Mouse (Mus musculus) brain, embryonic 14.5 days (tissue): Measurements from ENCODE around the gene Igf1r. TPM values are rescaled to one million over a fixed set of nuclear protein-coding genes. Genes with fewer than 3 reads are reported as not detected.

Source experiments
- DNase-seq: peaks from one replicate; pipeline ENCODE4 v3.0.0-alpha.2; 2011; ENCODE audit warnings: low read depth
- CTCF ChIP-seq: fragments of 200-500 bp; IDR thresholded peaks from 2 replicates; pipeline ENCODE4 v1.5.1; 2012; ENCODE audit warnings: inconsistent platforms, mild to moderate bottlenecking, moderate library complexity, borderline replicate concordance; ENCODE audit not compliant: insufficient read depth, insufficient read length; ENCODE audit errors: extremely low read depth
- POLR2A ChIP-seq: fragments of 200-500 bp; IDR thresholded peaks from 2 replicates; pipeline ENCODE4 v1.6.1; 2012; ENCODE audit warnings: mild to moderate bottlenecking, inconsistent platforms, borderline replicate concordance; ENCODE audit not compliant: poor library complexity, insufficient read depth, insufficient read length, severe bottlenecking; ENCODE audit errors: extremely low read depth
- polyA plus RNA-seq: library from polyadenylated mRNA; depleted of rRNA; stranded (reverse); fragments of >200 nt; gene quantifications from 2 replicates; pipeline ENCODE4 v1.2.3, GENCODE M21; 2012

The Igf1r gene
- polyA plus RNA-seq, 1 experiment, result 40.6 TPM

DNA sequence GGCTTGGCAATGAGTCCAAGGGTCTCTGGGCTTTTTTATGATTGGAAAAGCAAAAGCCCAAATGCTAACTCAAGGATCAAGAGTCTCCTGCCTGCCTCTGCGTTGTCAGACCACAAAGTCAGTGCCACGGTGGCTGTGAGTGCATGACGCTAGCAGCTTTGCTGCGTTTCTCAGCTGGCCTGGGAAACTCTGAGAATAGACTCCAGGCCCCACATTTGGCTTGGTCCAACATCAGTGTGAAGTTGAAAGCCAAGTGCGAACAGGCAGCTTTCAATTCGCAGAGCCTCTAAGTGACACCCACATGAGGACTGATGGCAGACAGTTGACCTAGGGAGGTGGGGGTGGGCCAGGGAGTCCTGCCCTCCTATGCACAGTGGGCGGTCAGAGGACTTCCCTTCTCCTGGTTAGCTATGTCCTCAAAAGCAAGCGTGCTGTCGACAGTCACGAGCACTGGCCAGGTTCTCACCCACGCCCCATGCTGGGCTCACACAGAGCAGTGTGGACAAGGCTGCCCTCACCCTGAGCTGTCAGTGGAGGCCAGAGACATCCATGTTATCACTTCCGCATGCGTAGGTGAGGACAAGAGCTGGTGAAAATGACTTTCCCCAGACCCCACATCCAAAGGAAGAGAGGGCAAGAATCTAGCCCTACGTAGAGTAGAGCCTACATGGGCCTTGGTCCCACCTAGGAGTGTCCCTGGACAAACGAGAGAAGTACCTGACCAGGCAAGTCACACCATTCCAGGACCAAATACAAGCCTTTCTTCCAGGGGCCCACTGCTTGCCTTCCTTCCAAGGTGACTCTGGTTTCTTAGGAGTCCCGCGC is 305.9 kb downstream of the Igf1r start:
- no peak for TF ChIP-seq POLR2A
- no peak for TF ChIP-seq CTCF

DNA sequence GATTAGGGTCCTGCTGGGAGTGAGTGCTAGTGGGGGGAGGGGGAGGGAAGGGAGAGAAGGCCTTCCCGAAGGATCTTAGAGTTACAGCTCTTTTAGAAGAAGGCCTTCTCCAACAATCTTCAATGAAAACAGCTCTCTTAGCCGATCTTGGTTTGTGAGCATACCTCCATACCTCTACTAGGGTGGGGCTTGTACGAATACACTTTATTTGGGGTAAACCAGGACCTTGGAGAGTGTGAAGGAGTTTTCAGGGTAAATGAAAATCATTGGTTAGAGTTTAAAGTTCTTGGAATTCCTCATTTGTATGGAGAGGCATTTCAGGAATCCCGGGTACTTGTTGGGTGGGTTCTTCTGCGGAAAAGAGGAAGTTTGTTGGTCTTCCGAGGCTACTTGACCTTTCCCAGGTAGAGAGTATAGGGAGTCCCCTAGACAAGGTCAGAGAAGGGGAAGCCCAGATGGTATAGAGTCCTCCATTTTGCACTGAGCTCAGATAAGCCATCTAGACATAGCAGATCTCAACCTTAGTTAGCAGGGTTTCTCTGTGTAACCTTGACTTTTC is 307.0 kb downstream of the Igf1r start:
- no peak for TF ChIP-seq POLR2A
- TF ChIP-seq CTCF, result no peak
- DNase-seq, result no peak

More for the DNA sequence above, 305.9 kb downstream of the Igf1r start:
- no peak for DNase-seq

DNA sequence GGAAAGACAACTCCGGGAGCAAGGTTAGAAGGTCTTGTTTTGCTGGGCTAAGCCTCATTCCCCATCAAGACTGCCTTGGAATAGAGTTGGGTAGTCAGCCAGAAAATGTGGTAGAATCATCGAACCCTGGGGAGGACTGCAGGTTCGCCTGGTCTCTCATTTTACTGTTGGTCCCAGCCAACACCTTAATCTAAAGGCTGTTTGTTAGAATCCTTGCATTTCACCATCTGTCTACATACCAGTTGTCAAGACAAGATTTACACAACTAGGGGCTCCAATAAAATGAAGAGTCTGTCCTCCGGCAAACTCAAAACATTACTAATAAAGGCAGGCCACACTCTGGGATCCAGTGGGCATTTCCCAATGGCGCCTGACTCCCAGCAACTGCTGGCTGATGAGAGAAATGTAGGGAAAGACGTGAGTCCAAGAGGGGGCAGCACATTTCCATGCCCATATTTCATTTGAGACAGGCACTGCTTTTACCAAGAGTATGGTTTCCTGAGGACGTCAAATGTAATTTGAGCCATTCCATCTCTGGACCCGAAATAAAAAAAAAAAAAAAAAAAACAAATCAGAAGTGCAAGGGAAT is 310.1 kb downstream of the Igf1r start:
- no peak for DNase-seq
- TF ChIP-seq CTCF (no peak), POLR2A (no peak)

DNA sequence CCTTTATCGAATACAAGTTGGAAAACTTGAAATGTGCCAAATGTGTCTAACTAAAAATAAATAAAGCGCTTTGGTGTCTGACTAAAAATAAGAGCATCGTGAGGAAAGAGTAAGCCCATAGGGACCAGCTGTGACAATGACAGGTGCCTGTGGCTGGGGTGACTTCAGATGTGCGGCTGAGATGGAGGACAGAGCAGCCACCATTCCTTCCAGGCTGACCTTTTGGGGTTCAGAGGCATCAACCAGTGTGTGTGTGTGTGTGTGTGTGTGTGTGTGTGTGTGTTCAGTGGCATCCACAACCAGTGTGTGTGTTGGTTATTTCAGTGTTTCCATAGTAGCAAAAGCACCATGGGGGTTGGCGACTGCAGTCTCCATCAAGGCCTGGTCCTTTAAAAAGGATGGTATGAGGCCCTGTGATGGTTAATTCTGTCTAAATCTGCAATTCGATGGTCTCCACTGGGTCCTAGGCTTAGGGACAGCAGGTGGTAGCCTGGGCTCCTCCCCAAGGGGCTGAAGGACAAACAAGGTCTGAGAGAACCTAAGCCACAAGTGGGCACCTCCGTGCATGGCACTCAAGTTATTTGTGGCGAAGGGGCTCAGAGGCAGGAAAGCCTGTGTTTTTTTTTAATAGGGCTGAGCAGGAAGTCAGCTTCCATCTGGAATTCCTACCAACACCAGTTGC is 310.9 kb downstream of the Igf1r start:
- TF ChIP-seq POLR2A (no peak), CTCF (no peak)
- DNase-seq, result no peak

DNA sequence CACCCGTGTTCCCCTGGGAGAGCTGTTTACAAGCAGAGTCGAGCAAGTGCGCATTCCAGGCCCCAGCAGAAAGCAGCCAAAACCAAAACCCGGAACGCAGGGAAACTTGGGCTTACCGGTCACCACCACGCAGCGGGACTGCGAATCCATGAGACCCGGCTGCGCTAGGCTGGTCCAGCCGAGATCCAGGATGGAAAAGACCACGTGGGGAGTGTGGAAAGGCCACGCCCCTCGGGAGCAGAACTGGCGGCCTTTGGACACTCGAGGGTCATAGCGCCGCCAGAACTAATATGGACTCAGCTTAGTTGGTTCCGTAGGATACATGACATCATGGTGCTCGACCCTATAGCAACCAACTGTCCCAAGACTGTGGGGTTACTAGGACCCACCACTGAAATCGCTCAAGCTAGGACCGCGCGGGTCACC is 311.4 kb downstream of the Igf1r start, which contains the start of gene Pgpep1l:
Pgpep1l (minus strand) TSS at position 206 of the 426 bp plus-strand sequence.
- peak; percentile 47 for DNase-seq
- TF ChIP-seq CTCF (no peak), POLR2A (no peak)

DNA sequence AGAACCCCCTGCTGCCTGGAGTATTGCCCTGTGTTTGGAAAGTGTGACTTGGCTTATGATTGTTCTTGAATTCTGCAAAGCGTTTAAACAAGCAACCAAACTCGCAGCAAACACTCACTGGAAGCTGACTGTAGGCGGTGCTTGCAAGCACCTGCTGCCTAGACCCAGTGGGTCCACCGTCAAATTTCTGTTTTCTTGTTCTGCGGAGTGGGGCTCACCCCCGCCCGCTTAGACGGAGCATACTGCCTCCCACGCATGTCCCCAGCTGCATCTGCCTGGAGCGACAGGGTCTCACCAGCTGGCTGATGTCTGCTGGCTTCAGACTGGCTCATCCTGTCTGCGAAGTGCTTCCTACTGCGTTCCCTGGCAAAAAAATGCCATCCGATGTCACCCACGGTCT is 311.9 kb downstream of the Igf1r start:
- peak; percentile 77 for DNase-seq
- no peak for TF ChIP-seq CTCF
- TF ChIP-seq POLR2A, result no peak

DNA sequence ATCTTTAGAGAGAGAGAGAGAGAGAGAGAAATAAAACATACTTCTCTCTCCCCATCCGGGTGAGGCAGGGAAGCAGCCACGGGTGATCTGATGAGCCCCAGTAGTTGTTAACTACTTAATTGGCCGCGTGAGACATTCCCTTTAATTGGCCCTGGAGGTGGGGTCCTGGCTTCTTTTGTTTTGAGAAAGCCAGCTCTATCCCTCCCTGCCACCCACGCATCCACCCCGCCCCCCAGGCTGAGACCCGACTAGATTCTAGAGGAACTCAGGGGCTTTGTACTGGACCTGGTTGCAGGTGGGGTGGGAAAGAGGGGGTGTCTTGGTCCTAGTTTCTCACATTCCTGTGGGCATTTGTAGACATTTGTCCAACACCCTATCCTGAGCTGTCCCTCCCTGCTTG is 312.8 kb downstream of the Igf1r start:
- TF ChIP-seq POLR2A, result no peak
- no peak for TF ChIP-seq CTCF
- DNase-seq, result no peak

DNA sequence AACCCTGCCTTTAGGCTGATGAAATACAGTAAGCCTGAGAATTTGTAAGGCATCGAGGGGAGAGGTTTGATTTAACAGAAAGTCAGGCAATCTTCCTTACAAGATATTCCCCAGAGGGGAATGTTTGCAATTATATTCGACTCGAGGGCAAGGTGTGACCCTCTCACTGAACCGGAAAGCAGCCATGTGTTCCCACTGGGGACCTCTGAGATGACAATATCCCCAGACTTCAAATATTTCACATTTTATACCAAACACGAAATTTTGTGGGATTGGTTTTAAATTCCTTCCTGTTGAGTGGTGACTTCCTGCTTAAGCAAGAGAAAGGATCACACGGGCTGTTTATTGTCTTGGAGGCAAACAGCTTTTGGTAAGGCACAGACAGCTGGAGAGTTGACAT is 314.1 kb downstream of the Igf1r start:
- DNase-seq, result peak; percentile 23

DNA sequence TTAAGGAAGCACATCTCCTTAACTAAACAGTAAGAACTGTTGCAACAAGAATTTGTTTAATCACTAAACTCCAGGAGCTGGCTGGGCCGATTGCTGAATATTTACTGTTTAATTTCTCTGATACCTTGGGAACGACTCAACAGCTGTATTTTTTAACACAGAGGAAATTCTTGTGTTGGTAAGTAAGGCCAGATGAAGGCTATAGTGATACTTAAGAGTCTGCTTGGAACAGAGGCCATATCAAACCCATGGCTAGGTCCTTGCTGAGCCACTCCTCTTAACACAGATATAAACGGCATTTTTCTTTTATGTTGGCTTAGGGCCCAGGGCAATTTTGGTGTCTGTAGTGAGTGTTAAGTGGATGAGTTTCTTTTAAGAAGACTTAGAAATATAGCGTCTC is 317.9 kb downstream of the Igf1r start:
- DNase-seq, result no peak
- no peak for TF ChIP-seq POLR2A
- TF ChIP-seq CTCF, result no peak

More for the DNA sequence above, 314.1 kb downstream of the Igf1r start:
- TF ChIP-seq POLR2A (no peak), CTCF (no peak)

DNA sequence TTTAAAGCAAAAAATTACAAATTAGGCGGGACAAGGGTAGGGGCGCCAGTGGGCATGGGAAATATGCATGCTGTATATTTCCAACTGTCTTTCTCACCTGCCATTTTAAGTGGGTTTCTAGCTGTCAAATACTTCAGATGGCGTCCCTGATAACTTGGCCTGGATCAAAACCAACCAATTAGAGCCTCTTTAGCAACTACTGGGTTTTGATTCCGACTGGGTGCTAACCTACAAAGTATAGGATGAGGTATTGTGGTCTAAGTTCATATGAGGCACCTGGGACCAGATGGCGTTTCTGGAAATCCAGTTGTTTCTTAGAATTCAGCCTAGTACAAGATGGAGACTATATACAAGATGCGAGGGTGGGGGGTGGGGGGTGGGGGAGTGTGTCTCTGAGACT is 319.2 kb downstream of the Igf1r start:
- TF ChIP-seq POLR2A, result no peak
- no peak for TF ChIP-seq CTCF
- no peak for DNase-seq

DNA sequence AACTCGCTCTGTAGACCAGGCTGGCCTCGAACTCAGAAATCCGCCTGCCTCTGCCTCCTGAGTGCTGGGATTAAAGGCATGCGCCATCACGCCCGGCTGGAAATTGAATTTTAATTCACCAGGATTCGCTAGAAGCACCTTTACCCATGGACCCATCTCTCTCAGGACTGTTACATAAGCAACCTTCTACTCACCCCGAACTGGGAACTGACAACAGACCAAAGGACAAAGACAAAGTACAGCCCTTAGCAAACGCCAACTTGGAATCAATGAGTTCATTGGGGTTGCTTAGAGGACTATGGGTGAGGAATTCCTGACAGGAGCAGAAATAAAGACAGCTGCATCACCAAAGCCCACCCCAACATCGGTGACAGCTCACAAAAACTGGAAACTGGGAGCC is 320.0 kb downstream of the Igf1r start:
- TF ChIP-seq CTCF, result no peak
- TF ChIP-seq POLR2A, result no peak
- DNase-seq, result no peak
